Mouse (Mus musculus) retina, postnatal 7 days (tissue): Measurements from ENCODE around the gene Gm28041.
"Not testable (repeated sequence)": the region's sequence is repeated elsewhere in the genome, so short reads cannot be mapped to it uniquely, and the experiment has no call there.

Source experiments
- DNase-seq: peaks from one replicate; pipeline ENCODE4 v3.0.0-alpha.2; 2012; ENCODE audit warnings: low read depth, low spot score

Gene Gm28041

DNA sequence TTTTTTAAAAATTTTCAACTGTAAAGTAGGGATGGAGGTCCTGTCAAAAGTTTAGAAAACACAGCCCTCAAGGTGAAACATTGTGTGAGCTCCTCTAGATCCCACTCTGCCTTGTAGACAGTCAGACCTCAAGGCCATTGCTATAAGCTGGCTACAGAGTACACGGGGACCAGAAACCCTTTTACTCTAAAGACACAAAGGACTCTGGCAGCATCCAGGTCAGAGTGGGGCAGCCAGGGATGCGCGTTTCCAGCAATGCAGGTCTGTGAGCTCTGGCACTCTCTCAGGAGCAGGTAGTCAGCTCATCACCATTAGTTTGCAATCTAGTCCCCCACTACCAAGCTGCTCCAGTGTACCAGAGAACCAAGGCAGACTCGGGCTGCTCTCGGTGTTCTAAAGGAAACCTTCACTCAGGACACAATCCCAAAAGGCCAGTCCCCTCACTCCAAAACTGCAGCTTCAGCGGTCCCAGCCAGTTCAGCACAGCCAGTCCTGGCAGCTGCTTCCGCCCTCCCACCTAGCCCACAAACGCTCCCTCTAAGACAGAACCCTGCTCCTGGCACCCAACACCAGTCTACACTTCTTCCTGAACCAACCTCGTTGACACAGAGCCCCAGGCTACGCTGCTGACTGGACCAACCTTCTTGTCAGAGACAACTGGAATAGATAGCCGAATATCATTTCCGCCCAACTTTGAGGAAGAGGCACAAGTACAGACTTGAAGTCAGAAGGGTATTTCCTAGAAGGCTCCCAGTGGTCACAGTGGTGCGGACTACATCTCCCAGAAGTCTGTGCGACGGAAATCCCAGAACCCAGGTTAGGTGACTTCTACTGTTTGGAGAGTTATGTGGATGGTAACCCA, at the start of gene Gm28041, which contains the start of gene Zfp456:
Gene Gm28041, minus strand, starts transcription at position 684 of the 862 bp plus-strand sequence.
Gene Zfp456, minus strand, starts transcription at position 761 of the 862 bp plus-strand sequence.
- not testable (repeated sequence) for DNase-seq

DNA sequence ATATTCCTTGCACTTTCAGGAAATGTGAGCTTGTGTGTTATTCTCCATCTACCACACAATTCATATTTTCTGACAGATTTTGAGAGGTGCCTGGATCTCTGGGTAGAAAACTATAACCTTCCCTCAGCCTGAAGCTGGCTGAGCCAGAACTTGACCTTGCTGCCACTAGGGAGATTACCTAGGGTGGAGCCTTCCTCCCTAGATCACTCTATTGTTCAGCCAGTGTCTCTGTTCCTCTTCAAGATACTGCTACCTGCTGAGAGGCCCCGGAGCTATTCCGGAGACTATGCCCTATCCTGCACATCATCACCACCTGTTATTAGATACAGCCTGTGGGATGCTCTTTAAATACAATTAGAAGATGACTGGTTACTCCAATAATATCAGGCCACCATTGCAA, 47.0 kb upstream of the Gm28041 start:
- DNase-seq: not testable (repeated sequence)

DNA sequence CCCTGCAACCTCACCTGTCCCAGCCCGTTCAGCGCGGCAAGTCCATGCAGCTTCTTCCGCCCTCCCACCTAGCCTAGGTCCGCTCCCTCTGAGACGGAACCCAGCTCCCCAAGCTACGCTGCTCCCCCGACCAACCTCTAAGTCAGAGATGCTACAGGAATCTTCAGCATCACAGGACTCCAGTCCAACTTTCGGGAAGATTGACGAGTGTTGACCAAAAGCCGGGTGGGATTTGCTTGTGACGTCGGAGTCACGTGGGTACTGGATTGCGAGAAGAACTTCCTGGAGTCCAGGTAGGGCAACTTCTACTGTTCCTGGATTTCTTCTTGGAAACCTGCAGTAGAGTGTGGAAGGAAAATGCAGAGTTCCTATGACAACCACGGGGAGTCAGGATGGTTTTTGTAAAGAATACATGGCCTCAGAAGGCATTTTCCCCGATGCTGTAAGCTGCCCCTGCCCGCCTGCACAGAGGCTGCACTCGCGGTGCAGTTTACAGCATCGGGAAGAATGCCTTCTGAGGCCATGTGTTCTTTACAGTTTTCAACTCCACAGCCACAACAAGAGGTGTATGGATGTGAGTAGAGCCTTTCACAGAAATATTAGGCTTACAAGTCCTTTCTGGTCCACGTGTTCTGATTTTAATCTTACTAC, 45.8 kb upstream of the Gm28041 start, which contains the start of gene Zfp459:
Gene Zfp459, minus strand, starts transcription at position 212 of the 651 bp plus-strand sequence.
- DNase-seq: no peak

DNA sequence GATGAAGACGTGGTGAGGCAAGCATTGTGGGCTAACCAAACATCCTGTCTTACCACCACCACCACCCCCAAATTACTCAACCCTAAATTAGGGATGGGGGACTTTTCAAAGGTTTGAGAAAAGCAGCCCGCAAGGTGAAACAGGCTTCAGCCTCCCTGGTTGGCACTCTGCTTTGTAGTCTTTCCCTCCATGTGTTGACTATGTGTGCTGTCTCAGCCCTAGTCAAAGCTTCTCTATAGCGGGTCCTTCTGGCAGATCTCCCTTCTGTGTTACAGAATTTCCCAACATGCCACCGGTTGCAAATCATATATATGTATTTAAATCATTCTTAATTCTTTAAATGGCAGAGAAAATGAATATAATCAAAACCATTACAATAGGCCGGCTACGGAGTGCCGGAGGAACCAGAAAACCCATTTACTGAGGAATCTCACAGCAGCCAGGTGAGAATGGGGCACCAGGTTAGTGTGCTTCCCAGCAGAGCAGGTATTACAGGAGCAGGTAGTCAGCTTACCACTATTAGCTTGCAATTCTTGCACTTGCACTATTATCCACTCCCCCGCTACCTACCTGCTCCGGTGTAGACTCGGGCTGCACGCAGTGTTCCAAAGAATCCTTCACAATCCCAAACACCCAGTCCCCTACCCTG, 45.1 kb upstream of the Gm28041 start:
- no peak for DNase-seq

DNA sequence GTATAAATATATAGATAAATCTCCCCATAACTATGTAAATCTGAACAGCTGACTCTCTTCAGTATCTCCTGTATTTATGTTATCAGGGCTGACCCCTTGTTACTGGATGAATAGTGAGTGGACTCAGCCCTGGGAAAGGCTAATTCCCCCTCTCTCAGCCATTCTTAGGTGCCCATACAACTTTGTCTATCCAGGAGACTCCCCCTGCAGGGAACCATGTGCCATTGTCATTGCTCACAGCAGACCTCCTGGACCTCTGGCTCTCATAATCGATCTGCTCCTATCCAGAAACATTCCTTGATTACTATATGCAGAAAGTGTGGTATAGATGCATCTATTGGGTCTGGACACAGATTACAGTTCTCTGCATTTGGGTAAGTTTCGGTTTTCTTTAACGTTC, 41.3 kb upstream of the Gm28041 start:
- no peak for DNase-seq

DNA sequence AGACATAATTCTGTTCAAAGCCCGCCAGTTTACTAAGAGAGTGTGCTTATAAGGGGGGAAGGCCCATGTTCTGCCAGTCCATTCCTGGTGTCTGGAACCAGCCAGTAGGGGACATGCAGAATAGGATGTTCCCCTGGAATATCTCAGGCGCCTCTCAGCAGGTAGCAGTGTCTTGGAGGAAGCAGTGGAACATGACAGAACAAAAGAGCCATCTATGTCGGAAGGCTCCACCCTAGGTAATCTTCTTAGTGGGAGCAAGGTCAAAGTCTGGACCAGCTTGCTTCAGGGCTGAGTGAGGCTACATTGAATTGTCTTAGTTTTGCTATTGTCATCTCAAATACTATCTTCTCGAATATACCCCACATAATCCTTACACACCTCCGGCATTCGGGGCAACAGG, 40.2 kb upstream of the Gm28041 start:
- no peak for DNase-seq

DNA sequence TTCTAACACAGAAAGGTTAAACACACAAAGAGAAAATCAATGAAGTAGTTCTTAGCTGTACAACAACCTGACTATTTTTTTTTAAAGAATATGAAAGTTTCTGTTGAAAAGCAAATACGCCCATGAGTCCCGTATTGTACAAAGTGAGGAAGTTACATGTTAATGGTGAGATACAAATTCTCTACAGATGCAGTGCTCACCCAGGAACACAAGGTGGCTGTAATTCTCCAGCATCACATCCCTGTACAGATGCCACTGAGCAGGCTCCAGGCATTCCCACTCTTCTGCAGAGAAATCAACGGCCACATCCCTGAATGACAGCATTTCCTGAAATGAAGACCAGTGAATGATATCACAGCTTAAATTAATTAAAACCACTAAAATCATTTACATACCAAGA, 38.1 kb upstream of the Gm28041 start:
- DNase-seq: not testable (repeated sequence)

DNA sequence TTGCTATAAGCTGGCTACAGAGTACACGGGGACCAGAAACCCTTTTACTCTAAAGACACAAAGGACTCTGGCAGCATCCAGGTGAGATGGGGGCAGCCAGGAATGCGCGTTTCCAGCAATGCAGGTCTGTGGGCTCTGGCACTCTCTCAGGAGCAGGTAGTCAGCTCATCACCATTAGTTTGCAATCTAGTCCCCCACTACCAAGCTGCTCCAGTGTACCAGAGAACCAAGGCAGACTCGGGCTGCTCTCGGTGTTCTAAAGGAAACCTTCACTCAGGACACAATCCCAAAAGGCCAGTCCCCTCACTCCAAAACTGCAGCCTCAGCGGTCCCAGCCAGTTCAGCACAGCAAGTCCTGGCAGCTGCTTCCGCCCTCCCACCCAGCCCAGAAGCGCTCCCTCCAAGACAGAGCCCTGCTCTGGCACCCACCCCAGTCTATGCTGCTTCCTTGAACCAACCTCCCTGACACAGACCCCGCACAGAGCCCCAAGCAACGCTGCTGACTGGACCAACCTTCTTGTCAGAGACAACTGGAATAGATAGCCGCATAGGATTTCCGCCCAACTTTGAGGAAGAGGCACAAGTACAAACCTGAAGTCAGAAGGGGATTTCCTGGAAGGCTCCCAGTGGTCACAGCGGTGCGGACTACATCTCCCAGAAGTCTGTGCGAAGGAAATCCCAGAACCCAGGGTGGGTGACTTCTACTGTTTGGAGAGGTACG, 23.8 kb upstream of the Gm28041 start, which contains the start of gene Zfp429:
Gene Zfp429, minus strand, starts transcription at position 637 of the 721 bp plus-strand sequence.
- not testable (repeated sequence) for DNase-seq

DNA sequence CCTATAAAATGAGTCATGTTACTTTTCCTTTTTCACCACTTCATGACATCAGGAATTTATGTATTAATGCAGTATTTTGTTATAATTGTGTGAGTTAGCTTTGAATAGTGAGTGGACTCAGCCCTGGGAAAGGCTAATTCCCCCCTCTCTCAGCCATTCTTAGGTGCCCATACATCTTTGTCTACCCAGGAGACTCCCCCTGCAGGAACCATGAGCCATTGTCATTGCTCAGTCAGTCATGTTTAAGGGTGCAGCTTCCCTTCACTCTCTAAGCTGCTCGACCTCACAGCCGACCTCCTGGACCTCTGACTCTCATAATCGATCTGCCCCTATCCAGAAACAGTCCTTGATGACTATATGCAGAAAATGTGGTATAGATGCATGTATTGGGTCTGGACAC, 722 bp upstream of the Gm28041 start:
- not testable (repeated sequence) for DNase-seq

DNA sequence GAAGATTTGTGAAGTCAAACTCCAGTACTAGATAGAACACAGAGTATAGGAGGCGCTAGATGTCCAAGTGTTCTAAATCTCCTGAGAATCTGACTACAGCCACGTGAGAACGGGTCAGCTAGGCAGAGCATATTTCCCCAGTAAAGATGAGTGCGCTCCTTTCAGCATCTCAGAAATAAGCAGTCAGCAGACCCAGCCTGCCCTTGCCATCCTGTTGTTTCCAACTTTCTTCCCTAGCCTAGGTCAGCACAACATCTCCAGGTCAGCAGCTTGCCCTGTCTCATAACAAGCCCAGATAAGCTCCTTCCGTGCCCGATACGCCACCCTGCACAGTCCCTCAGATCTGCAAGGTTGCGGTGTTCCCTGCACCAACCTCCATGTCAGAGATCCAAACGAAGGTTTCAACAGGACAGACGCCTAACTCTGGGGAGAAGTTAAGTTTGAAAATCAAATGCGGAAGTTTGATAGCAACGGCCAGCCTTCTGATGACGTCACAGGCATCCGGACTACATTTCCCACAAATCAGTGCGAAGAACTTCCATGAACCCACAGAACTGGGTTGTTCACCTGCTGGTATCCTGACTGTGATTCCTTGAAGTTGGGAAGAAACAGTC, 15.3 kb downstream of the Gm28041 start, which contains the start of the genes Gm28044 and Zfp953:
Gene Gm28044, minus strand, starts transcription at position 406 of the 614 bp plus-strand sequence.
Gene Zfp953, minus strand, starts transcription at position 475 of the 614 bp plus-strand sequence.
- DNase-seq: peak; percentile 84

DNA sequence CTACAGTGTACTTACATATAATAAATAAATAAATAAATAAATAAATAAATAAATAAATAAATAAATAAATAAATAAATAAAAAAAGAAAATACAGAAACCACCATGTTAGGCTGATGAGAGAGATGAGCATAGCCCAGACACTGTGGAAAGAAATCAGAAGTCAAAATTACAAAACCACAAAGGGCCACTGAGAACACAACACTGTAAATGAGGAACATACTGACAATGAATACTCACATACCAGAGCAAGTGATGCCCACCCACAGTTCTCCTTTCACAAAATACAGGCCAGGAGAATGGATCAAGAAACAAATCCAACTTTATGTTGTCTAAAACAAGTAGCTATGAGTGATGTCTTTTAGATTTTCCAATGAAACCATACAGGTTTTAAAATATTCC, 23.7 kb downstream of the Gm28041 start:
- DNase-seq: no peak

DNA sequence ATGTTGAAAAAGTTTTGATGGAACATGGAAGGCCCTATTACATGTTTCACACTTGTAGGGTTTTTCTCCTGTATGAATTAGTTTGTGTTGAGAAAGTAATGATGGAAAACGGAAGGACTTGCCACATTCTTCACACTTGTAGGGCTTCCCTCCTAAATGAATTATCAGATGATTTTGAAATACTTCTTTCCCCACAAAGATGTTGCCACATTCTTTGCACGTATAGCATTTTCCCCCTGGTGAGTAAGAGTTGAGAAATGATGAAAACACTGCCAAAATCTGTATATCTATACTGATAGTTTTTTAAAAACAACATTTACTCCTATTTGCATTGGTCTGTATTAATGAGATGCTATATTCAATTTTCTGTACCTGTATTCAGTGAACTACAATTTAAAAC, 32.1 kb downstream of the Gm28041 start:
- no peak for DNase-seq

DNA sequence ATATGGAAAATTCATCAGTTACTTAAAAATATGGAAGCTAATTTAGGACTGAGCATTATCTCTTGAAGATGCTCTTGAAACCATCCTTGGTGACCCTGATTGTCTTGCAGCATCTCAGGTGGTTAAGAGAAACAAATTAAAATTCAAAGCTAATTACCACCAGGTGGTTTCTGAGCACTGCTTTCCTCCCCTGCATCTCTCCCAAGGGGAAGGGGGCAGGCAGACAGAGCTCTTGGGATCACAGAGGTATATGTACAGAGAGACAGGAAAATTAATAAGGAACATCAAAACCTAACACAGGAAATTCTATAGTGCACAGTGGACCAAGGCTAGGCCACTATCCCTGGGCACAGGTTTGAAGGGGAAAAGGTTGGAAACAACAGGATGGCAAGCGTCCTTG, 42.7 kb downstream of the Gm28041 start:
- no peak for DNase-seq

DNA sequence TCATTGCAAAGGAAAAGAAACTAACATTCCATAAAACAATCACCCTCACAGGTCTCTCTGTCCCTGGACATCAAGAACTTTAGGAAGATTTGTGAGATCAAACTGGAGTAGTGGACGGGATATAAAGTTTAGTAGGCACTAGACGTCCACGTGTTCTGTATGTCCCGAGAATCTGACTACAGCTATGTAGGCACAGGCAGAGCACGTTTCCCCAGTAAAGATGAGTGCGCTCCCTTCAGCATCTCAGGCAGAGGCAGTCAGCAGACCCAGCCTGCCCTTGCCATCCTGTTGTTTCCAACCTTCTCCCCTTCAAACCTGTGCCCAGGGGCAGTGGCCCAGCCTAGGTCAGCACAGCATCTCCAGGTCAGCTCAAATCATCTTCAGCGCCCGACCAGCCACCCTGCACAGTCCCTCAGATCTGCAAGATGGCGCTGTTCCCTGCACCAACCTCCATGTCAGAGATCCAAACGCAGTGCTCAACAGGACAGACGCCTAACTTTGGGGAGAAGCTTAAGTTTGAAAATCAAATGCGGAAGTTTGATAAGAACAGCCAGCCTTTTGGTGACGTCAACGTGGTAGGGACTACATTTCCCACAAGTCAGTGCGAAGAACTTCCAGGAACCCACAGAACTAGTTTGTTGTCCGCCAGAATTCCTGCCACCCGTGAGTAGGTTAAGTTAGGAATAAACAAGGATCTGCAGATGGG, 43.4 kb downstream of the Gm28041 start, which contains the start of gene Zfp595:
Gene Zfp595, minus strand, starts transcription at position 552 of the 706 bp plus-strand sequence.
- DNase-seq: peak; percentile 46

DNA sequence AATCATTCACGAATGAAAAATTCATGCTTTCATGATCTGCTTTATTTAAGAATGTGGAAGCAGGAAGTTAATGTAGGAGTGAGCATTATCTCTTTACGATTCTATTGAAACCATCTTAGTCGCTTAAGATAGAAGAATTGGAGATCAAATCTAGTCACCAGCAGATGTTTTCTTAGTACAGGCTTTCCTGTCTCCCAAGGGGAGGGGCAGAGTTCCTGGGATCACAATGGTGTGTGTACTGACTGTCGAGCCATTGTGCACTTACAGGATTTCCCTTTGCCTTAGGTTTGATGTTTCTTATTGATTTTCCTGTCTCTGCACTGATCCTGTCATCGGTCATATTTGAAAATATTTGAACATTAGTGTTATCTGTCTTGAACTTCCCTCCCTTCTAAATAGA, 68.8 kb downstream of the Gm28041 start:
- no peak for DNase-seq

DNA sequence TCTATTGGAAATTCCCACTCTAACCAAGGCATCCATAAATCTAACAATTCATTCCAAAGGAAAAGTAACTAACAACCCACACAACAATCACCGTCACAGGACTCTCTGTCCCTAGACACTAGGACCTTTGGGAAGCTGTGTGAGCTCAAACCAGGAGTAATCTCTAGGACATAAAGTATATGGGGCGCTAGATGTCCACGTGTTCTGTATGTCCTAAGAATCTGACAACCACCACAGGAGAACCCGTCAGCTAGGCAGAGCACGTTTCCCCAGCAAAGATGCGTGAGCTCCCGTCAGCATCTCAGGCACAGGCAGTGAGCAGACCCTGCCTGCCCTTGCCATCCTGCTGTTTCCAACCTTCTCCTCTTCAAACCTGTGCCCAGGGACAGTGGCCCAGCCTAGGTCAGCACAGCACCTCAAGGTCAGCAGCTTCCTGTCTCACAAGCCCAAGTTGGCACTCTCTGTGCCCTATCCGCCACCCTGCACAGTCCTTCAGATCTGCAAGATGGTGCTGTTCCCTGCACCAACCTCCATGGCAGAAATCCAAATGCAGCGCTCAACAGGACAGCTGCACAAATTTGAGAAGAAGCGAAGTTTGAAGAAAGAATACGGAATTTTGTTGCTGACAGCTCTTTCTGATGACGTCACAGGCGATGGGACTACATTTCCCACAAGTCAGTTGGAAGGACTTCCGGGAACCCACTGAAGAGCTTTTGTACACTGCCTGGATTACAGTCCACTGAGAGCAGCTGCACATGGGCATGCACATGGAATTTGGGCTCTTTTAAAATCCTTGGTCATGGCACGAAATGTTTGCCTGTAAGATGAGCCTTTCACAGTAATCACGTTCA, 69.5 kb downstream of the Gm28041 start, which contains the start of gene Zfp457:
Gene Zfp457, minus strand, starts transcription at position 664 of the 851 bp plus-strand sequence.
- DNase-seq: peak; percentile 81
